Mouse (Mus musculus): ENCODE data around the gene Ppp1r27.

- TF ChIP-seq MAFK (IDR thresholded peaks at IDR 0.05; ENCODE audit: insufficient read depth, low read depth, low read length) (no peak), CHD2 (IDR thresholded peaks at IDR 0.05; ENCODE audit: low read depth, low read length) (no peak), ZC3H11A (IDR thresholded peaks at IDR 0.05; ENCODE audit: borderline replicate concordance, low read depth, low read length) (no peak), HCFC1 (IDR thresholded peaks at IDR 0.05; ENCODE audit: borderline replicate concordance, insufficient read depth, low read length) (no peak), ZNF384 (IDR thresholded peaks at IDR 0.05; ENCODE audit: low read depth, low read length) (no peak)
Observed at GRCm38 (mm10) chr11:120562949-120563348, 12.0 kb upstream of the Ppp1r27 start.
